Comparison of ENCODE assay signal across 7 mouse cellular contexts in the genomic region with DNA sequence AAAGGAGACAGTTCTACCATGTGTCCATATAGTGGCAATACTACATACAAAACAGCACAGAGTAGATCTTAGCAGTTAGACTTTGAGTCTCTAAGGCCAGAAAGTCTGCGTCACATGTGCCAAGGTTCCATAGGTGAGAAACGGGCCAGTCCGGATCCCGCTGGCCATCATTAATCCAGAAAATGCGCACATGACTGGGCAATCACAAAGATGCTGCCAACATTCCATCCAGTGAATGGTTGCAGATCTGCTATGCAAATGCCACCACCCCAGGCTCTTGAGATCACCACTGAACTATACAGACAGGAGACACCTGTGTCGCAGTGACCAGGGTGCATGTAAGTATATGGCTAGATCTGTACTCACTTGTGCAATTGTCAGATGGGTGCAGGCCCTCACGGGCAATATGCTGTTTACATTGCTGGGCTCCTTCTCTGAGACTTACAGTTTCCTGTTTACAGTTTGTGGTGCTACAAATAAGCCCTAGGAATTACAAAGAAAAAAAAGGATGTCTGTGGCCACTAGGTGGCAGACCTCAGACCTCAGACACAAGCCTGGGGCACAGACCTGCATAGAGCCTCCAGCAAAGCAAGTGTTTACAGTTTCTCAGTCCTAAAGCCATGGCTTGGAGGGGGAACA. TPM values are rescaled to one million over a fixed set of nuclear protein-coding genes. Genes with fewer than 3 reads are reported as not detected.
DNase-seq lines count a peak whose midpoint lies in the region; ATAC-seq and TF ChIP-seq lines count a peak whose summit lies in the region.

No protein-coding gene starts in this region.

- H3K79me3 ChIP-seq in C2C12 (ENCODE audit: low read depth), result no peaks in the 10 kb centered on the region

- no peaks in the 10 kb centered on the region for H3K4me1 ChIP-seq in ES-Bruce4 (ENCODE audit: control insufficient read depth, insufficient read depth, low read length)
- peaks cover 17% of the 10 kb centered on the region for H3K4me1 ChIP-seq in cerebellum, adult 2 months (ENCODE audit: control insufficient read depth, insufficient read depth, low read length)
- no peaks in the 10 kb centered on the region for H3K4me1 ChIP-seq in intestine, postnatal 0 days (replicated peaks; ENCODE audit: control insufficient read depth, insufficient read depth, low read length)
- H3K4me1 ChIP-seq in neural tube, embryonic 13.5 days (replicated peaks), result peaks cover 51% of the 10 kb centered on the region

- H3K4me2 ChIP-seq in intestine, postnatal 0 days (replicated peaks; ENCODE audit: low read depth), result no peak overlapping the region
- no peak overlapping the region for H3K4me2 ChIP-seq in neural tube, embryonic 13.5 days

- TF ChIP-seq POLR2A in ES-Bruce4 (IDR thresholded peaks at IDR 0.05; ENCODE audit: insufficient read depth, low read length), result no peak
- TF ChIP-seq POLR2A in cerebellum, adult 2 months (IDR thresholded peaks at IDR 0.05; ENCODE audit: borderline replicate concordance, insufficient read depth, low read length), result no peak

- H3ac ChIP-seq in C2C12 (ENCODE audit: control insufficient read depth, insufficient read length, low read depth), result no peak overlapping the region

- H3K27ac ChIP-seq in ES-Bruce4 (ENCODE audit: insufficient read depth, low read length), result no peak overlapping the region
- H3K27ac ChIP-seq in cerebellum, adult 2 months (ENCODE audit: insufficient read depth, low read length), result no peak overlapping the region
- no peak overlapping the region for H3K27ac ChIP-seq in intestine, postnatal 0 days (ENCODE audit: low read depth, low read length)
- peak overlapping the region; percentile 84 for H3K27ac ChIP-seq in neural tube, embryonic 13.5 days (replicated peaks)

- no peak for ATAC-seq in intestine, postnatal 0 days
- ATAC-seq in neural tube, embryonic 13.5 days (ENCODE audit: low read depth), result peak; percentile 33; the same call in 1 of the 2 replicates

- peak; percentile 21 for TF ChIP-seq CTCF in C2C12 (IDR thresholded peaks at IDR 0.05; ENCODE audit: control insufficient read depth, insufficient read depth, insufficient read length)
- peak; percentile 68 for TF ChIP-seq CTCF in ES-Bruce4 (IDR thresholded peaks at IDR 0.05; ENCODE audit: low read depth, low read length)
- peak; percentile 74 for TF ChIP-seq CTCF in cerebellum, adult 2 months (IDR thresholded peaks at IDR 0.05; ENCODE audit: borderline replicate concordance, insufficient read depth, low read depth, low read length)
- peak; percentile 87 for TF ChIP-seq CTCF in intestine, postnatal 0 days (IDR thresholded peaks at IDR 0.05; ENCODE audit: low read depth)

- H3K79me2 ChIP-seq in C2C12 (ENCODE audit: control insufficient read depth, insufficient read depth), result no peaks in the 10 kb centered on the region

- TF ChIP-seq EP300 in ES-Bruce4 (IDR thresholded peaks at IDR 0.05; ENCODE audit: insufficient read depth, low read depth, low read length), result no peak

- H3K9me3 ChIP-seq in ES-Bruce4 (replicated peaks; ENCODE audit: control insufficient read depth, insufficient read depth, low read length, poor library complexity, severe bottlenecking), result no peaks in the 10 kb centered on the region
- no peaks in the 10 kb centered on the region for H3K9me3 ChIP-seq in intestine, postnatal 0 days (ENCODE audit: control insufficient read depth)
- no peaks in the 10 kb centered on the region for H3K9me3 ChIP-seq in neural tube, embryonic 13.5 days

- no peak overlapping the region for H3K4me3 ChIP-seq in C2C12 (ENCODE audit: insufficient read depth, poor library complexity, severe bottlenecking)
- H3K4me3 ChIP-seq in ES-Bruce4 (ENCODE audit: low read depth, low read length), result no peak overlapping the region
- no peak overlapping the region for H3K4me3 ChIP-seq in cerebellum, adult 2 months (replicated peaks; ENCODE audit: insufficient read depth, low read depth, low read length)
- H3K4me3 ChIP-seq in intestine, postnatal 0 days (ENCODE audit: low read depth, low read length), result no peak overlapping the region
- H3K4me3 ChIP-seq in neural tube, embryonic 13.5 days, result no peak overlapping the region

- H3K27me3 ChIP-seq in C2C12 (ENCODE audit: control insufficient read depth, insufficient read depth, insufficient read length) (no peaks in the 10 kb centered on the region), ES-Bruce4 (ENCODE audit: control insufficient read depth, insufficient read depth, low read length, poor library complexity, severe bottlenecking) (peaks cover 6% of the 10 kb centered on the region; the same call in 1 of the 2 replicates)
- H3K27me3 ChIP-seq in cerebellum, adult 2 months (ENCODE audit: control insufficient read depth, insufficient read depth, low read length), result no peaks in the 10 kb centered on the region
- no peaks in the 10 kb centered on the region for H3K27me3 ChIP-seq in intestine, postnatal 0 days (replicated peaks; ENCODE audit: control insufficient read depth, insufficient read depth, low read length)
- peaks cover 24% of the 10 kb centered on the region for H3K27me3 ChIP-seq in neural tube, embryonic 13.5 days

- H3K9ac ChIP-seq in ES-Bruce4 (ENCODE audit: low read depth, poor library complexity, severe bottlenecking), result no peak overlapping the region
- no peak overlapping the region for H3K9ac ChIP-seq in intestine, postnatal 0 days (ENCODE audit: low read depth, low read length)
- H3K9ac ChIP-seq in neural tube, embryonic 13.5 days, result no peak overlapping the region

- no peaks in the 10 kb centered on the region for H3K36me3 ChIP-seq in C2C12 (ENCODE audit: control insufficient read depth, insufficient read depth)
- H3K36me3 ChIP-seq in ES-Bruce4 (ENCODE audit: control insufficient read depth, insufficient read depth, low read length, poor library complexity, severe bottlenecking), result no peaks in the 10 kb centered on the region
- no peaks in the 10 kb centered on the region for H3K36me3 ChIP-seq in intestine, postnatal 0 days (ENCODE audit: control insufficient read depth, insufficient read depth)
- no peaks in the 10 kb centered on the region for H3K36me3 ChIP-seq in neural tube, embryonic 13.5 days

- peak; percentile 69 to 72 for DNase-seq in cerebellum, adult 2 months
- peak; percentile 75 for DNase-seq in forelimb bud, embryonic 11.5 days (ENCODE audit: low read depth, low spot score)
- DNase-seq in lung, adult 18-20 months, result peak; percentile 40 to 53

- WGBS in cerebellum, adult 2 months, result 31% methylated on average over 7 of the region's 7 CpGs
- WGBS in intestine, postnatal 0 days, result 80% methylated on average over 7 of the region's 7 CpGs
- WGBS in neural tube, embryonic 13.5 days, result 56% methylated on average over 7 of the region's 7 CpGs

TF ChIP-seq in C2C12, 6 proteins besides CTCF, POLR2A, EP300 and RAD21:
- TF ChIP-seq MYOD1 (IDR thresholded peaks at IDR 0.05; ENCODE audit: control insufficient read depth, insufficient read length, low read depth) (no peak), MYOG (IDR thresholded peaks at IDR 0.05; ENCODE audit: control insufficient read depth, extremely low read depth, insufficient read length) (no peak), CEBPB (IDR thresholded peaks at IDR 0.05; ENCODE audit: low read depth) (no peak), FOSL1 (IDR thresholded peaks at IDR 0.05; ENCODE audit: insufficient read depth, low read length, poor library complexity, severe bottlenecking) (no peak), USF1 (IDR thresholded peaks at IDR 0.05; ENCODE audit: low read depth) (no peak), MAX (IDR thresholded peaks at IDR 0.05) (no peak)

RNA-seq across cellular contexts. Expression of a gene that starts 4.0 kb away (rescaled TPM):
- polyA plus RNA-seq in C2C12 (2012; fragmentation: generic; extraction: Trizol) (0.20 TPM), ES-Bruce4 (2011; ENCODE audit: insufficient read depth, insufficient read length, low read depth, missing spikeins) (0.24 TPM in 1 of 2 replicates, not detected in the other)
- 2.5 and 2.8 TPM in 2 replicates for polyA plus RNA-seq in cerebellum, adult 2 months (2012; rRNA removed)
- polyA plus RNA-seq in intestine, postnatal 0 days (2015; fragmentation: Nextera tagmentation; extraction: Ambion mirVana), result 1.4 and 2.3 TPM in 2 replicates
- 2.7 and 3.0 TPM in 2 replicates for polyA plus RNA-seq in neural tube, embryonic 13.5 days (2015; fragmentation: Nextera tagmentation; extraction: Ambion mirVana)

RNA-seq across cellular contexts. Expression of a gene that starts 4.0 kb away (rescaled TPM):
- polyA plus RNA-seq in C2C12 (2012; fragmentation: generic; extraction: Trizol) (5.9 TPM), ES-Bruce4 (2011; ENCODE audit: insufficient read depth, insufficient read length, low read depth, missing spikeins) (6.4 and 8.6 TPM in 2 replicates)
- polyA plus RNA-seq in cerebellum, adult 2 months (2012; rRNA removed), result 16.0 and 17.0 TPM in 2 replicates
- polyA plus RNA-seq in intestine, postnatal 0 days (2015; fragmentation: Nextera tagmentation; extraction: Ambion mirVana), result 6.7 and 7.4 TPM in 2 replicates
- 9.1 and 9.3 TPM in 2 replicates for polyA plus RNA-seq in neural tube, embryonic 13.5 days (2015; fragmentation: Nextera tagmentation; extraction: Ambion mirVana)

RNA-seq across cellular contexts. Expression of a gene that starts 21.9 kb away (rescaled TPM):
- polyA plus RNA-seq in C2C12 (2012; fragmentation: generic; extraction: Trizol) (not detected), ES-Bruce4 (2011; ENCODE audit: insufficient read depth, insufficient read length, low read depth, missing spikeins) (2.1 and 2.9 TPM in 2 replicates)
- 10.0 and 10.4 TPM in 2 replicates for polyA plus RNA-seq in cerebellum, adult 2 months (2012; rRNA removed)
- polyA plus RNA-seq in intestine, postnatal 0 days (2015; fragmentation: Nextera tagmentation; extraction: Ambion mirVana), result 2.0 and 2.4 TPM in 2 replicates
- polyA plus RNA-seq in neural tube, embryonic 13.5 days (2015; fragmentation: Nextera tagmentation; extraction: Ambion mirVana), result 11.3 and 13.3 TPM in 2 replicates

RNA-seq across cellular contexts. Expression of a gene that starts 55.6 kb away (rescaled TPM):
- polyA plus RNA-seq in C2C12 (2012; fragmentation: generic; extraction: Trizol), result not detected
- not detected in 2 replicates for polyA plus RNA-seq in ES-Bruce4 (2011; ENCODE audit: insufficient read depth, insufficient read length, low read depth, missing spikeins)
- polyA plus RNA-seq in cerebellum, adult 2 months (2012; rRNA removed), result not detected in 2 replicates
- polyA plus RNA-seq in intestine, postnatal 0 days (2015; fragmentation: Nextera tagmentation; extraction: Ambion mirVana), result not detected in 2 replicates
- not detected in 2 replicates for polyA plus RNA-seq in neural tube, embryonic 13.5 days (2015; fragmentation: Nextera tagmentation; extraction: Ambion mirVana)

Comparison
In these comparisons a context has a peak if more than half of its experiments do, and no peak if none do; other contexts are left out.
1. CTCF ChIP-seq: peak in every context shown above with its lines; median percentile 87 in intestine, postnatal 0 days; 74 in cerebellum, adult 2 months; 68 in ES-Bruce4; 21 in C2C12.